Mouse (Mus musculus) hindbrain, postnatal 0 days (tissue): Measurements from ENCODE around the gene Arhgap29. TPM values are rescaled to one million over a fixed set of nuclear protein-coding genes. Genes with fewer than 3 reads are reported as not detected.

ENCODE experiments used
- ATAC-seq: fragments of 200-750 bp; cut with Nextera tagmentation; 2 replicates; pipeline ENCODE4 v1.8.0; 2017; ENCODE audit warnings: mild to moderate bottlenecking, moderate TSS enrichment, moderate library complexity
- DNase-seq: peaks from one replicate; pipeline ENCODE4 v3.0.0-alpha.2; 2015; ENCODE audit warnings: low spot score
- H3K27ac ChIP-seq: fragments of 300-500 bp; sonication (generic); 2 replicates; pipeline ENCODE4 v1.5.1; 2014; ENCODE audit warnings: mild to moderate bottlenecking
- H3K27me3 ChIP-seq: fragments of 300-500 bp; sonication (generic); 2 replicates; pipeline ENCODE4 v1.6.1; 2014; ENCODE audit warnings: low read length, mixed read lengths; ENCODE audit not compliant: insufficient read depth
- H3K36me3 ChIP-seq: fragments of 300-500 bp; sonication (generic); 2 replicates; pipeline ENCODE4 v1.6.1; 2014; ENCODE audit warnings: low read length, mixed read lengths; ENCODE audit not compliant: insufficient read depth
- H3K4me1 ChIP-seq: fragments of 300-500 bp; sonication (generic); 2 replicates; pipeline ENCODE4 v1.6.1; 2014; ENCODE audit warnings: antibody characterized with exemption, low read length, mixed read lengths; ENCODE audit not compliant: insufficient read depth
- H3K4me2 ChIP-seq: fragments of 300-500 bp; sonication (generic); 2 replicates; pipeline ENCODE4 v1.6.1; 2014; ENCODE audit warnings: low read depth, mild to moderate bottlenecking, low read length, moderate library complexity, mixed read lengths
- H3K4me3 ChIP-seq: fragments of 300-500 bp; sonication (generic); 2 replicates; pipeline ENCODE4 v1.5.1; 2014; ENCODE audit warnings: low read length
- H3K9ac ChIP-seq: fragments of 300-500 bp; sonication (generic); replicated peaks from 2 replicates; pipeline ENCODE4 v1.6.1; 2014; ENCODE audit warnings: mild to moderate bottlenecking, low read length, moderate library complexity, mixed read lengths
- H3K9me3 ChIP-seq: fragments of 300-500 bp; sonication (generic); 2 replicates; pipeline ENCODE4 v1.6.1; 2016; ENCODE audit warnings: low read length, mixed read lengths
- CTCF ChIP-seq: IDR thresholded peaks from 2 replicates; pipeline ENCODE4 v1.5.1; 2016; ENCODE audit warnings: antibody characterized with exemption, control low read depth, low read depth
- WGBS: fragments of 180-500 bp; shearing (Covaris S2); extraction: QIAGEN DNeasy Blood & Tissue Kit; methylation state at CpG from one replicate; pipeline ENCODE4 v1.1.7; 2014; 5-methylcytosine and 5-hydroxymethylcytosine counted together
- polyA plus RNA-seq: library from polyadenylated mRNA; unstranded; fragments of >200 nt; fragmentation: Nextera tagmentation; extraction: Ambion mirVana; gene quantifications from 2 replicates; pipeline ENCODE4 v1.2.1, GENCODE M21; 2015
- total RNA-seq: library from RNA; depleted of rRNA; stranded (reverse); fragments of >200 nt; gene quantifications from 2 replicates; pipeline ENCODE4 v1.2.3, GENCODE M21; 2014; rRNA removed

The Arhgap29 gene
- 21.7 and 21.8 TPM in 2 replicates for total RNA-seq
- polyA plus RNA-seq: 13.6 and 14.8 TPM in 2 replicates

- Histone ChIP-seq H3K9me3 (no peaks in the 10 kb centered on the region), H3K36me3 (no peaks in the 10 kb centered on the region), H3K4me3 (peak within 1 kb of the TSS; percentile 52), H3K9ac (peak within 1 kb of the TSS; percentile 47), H3K4me2 (peak within 1 kb of the TSS; percentile 63), H3K4me1 (no peaks in the 10 kb centered on the region), H3K27me3 (no peaks in the 10 kb centered on the region; the same call in 1 of the 2 replicates), H3K27ac (no peak within 1 kb of the TSS)
- TF ChIP-seq CTCF: no peak
- ATAC-seq: no peak
- WGBS: 95% methylated on average over 8 of the region's 8 CpGs
- DNase-seq: no peak
Observed at GRCm38 (mm10) chr3:121952041-121952591, at the start of gene Arhgap29. TSS of gene Arhgap29 (plus strand) at chr3:121952541.

GRCm38 (mm10) chr3:121902729-121903128 is 49.6 kb upstream of the Arhgap29 start:
- DNase-seq (no peak), ATAC-seq (no peak)
- Histone ChIP-seq H3K9me3 (no peaks in the 10 kb centered on the region), H3K27me3 (no peaks in the 10 kb centered on the region), H3K4me1 (no peaks in the 10 kb centered on the region), H3K4me3 (no peak overlapping the region), H3K4me2 (no peak overlapping the region), H3K36me3 (no peaks in the 10 kb centered on the region), H3K9ac (no peak overlapping the region), H3K27ac (no peak overlapping the region)
- WGBS: 85% methylated on average over 5 of the region's 5 CpGs
- no peak for TF ChIP-seq CTCF

GRCm38 (mm10) chr3:121903286-121903685 is 49.1 kb upstream of the Arhgap29 start:
- Histone ChIP-seq H3K36me3 (no peaks in the 10 kb centered on the region), H3K4me3 (no peak overlapping the region), H3K4me2 (no peak overlapping the region), H3K27me3 (no peaks in the 10 kb centered on the region), H3K9ac (no peak overlapping the region), H3K4me1 (no peaks in the 10 kb centered on the region), H3K9me3 (no peaks in the 10 kb centered on the region), H3K27ac (no peak overlapping the region)
- no peak for TF ChIP-seq CTCF
- DNase-seq: no peak
- no peak for ATAC-seq
- WGBS: 76% methylated on average over 4 of the region's 4 CpGs

- H3K9ac ChIP-seq: no peak overlapping the region
- H3K4me2 ChIP-seq: no peak overlapping the region
- H3K27me3 ChIP-seq: no peaks in the 10 kb centered on the region
- no peak overlapping the region for H3K4me3 ChIP-seq
- no peak for DNase-seq
- H3K36me3 ChIP-seq: no peaks in the 10 kb centered on the region
- 84% methylated on average over 8 of the region's 8 CpGs for WGBS
- no peaks in the 10 kb centered on the region for H3K4me1 ChIP-seq
- TF ChIP-seq CTCF: no peak
- no peak overlapping the region for H3K27ac ChIP-seq
- ATAC-seq: no peak
- H3K9me3 ChIP-seq: no peaks in the 10 kb centered on the region
Observed at GRCm38 (mm10) chr3:121903695-121904094, 48.6 kb upstream of the Arhgap29 start.

- H3K4me2 ChIP-seq: no peak overlapping the region
- H3K4me3 ChIP-seq: no peak overlapping the region
- no peaks in the 10 kb centered on the region for H3K9me3 ChIP-seq
- H3K27me3 ChIP-seq: no peaks in the 10 kb centered on the region
- no peak overlapping the region for H3K9ac ChIP-seq
- DNase-seq (no peak), ATAC-seq (no peak)
- H3K4me1 ChIP-seq: no peaks in the 10 kb centered on the region
- no peak for TF ChIP-seq CTCF
- no peaks in the 10 kb centered on the region for H3K36me3 ChIP-seq
- WGBS: 87% methylated on average over 2 of the region's 2 CpGs
- no peak overlapping the region for H3K27ac ChIP-seq
Observed at GRCm38 (mm10) chr3:121904476-121904875, 47.9 kb upstream of the Arhgap29 start.

GRCm38 (mm10) chr3:121906623-121907022 is 45.7 kb upstream of the Arhgap29 start:
- no peak for ATAC-seq
- no peak overlapping the region for H3K4me2 ChIP-seq
- H3K9me3 ChIP-seq: no peaks in the 10 kb centered on the region
- 79% methylated on average over 8 of the region's 8 CpGs for WGBS
- H3K27me3 ChIP-seq: no peaks in the 10 kb centered on the region
- no peak for TF ChIP-seq CTCF
- no peaks in the 10 kb centered on the region for H3K4me1 ChIP-seq
- no peaks in the 10 kb centered on the region for H3K36me3 ChIP-seq
- H3K9ac ChIP-seq: no peak overlapping the region
- no peak for DNase-seq
- H3K27ac ChIP-seq: no peak overlapping the region
- H3K4me3 ChIP-seq: no peak overlapping the region

- Histone ChIP-seq H3K27ac (no peak overlapping the region), H3K4me3 (no peak overlapping the region), H3K9ac (no peak overlapping the region), H3K27me3 (no peaks in the 10 kb centered on the region), H3K4me1 (no peaks in the 10 kb centered on the region), H3K36me3 (no peaks in the 10 kb centered on the region), H3K9me3 (no peaks in the 10 kb centered on the region), H3K4me2 (no peak overlapping the region)
- DNase-seq (no peak), ATAC-seq (no peak)
- no peak for TF ChIP-seq CTCF
- WGBS: 59% methylated on average over 3 of the region's 3 CpGs
Observed at GRCm38 (mm10) chr3:121909155-121909554, 43.2 kb upstream of the Arhgap29 start.
